Mouse (Mus musculus) layer of hippocampus, adult 8-10 months (tissue): ENCODE measurements around the gene Lexm. TPM values are rescaled to one million over a fixed set of nuclear protein-coding genes. Genes with fewer than 3 reads are reported as not detected.
A peak's percentile ranks its signal among the peaks of the same experiment; 100 is the strongest.

ENCODE experiments used
- DNase-seq, 2 experiments: peaks; one replicate each; pipeline ENCODE4 v3.0.0; 2022; ENCODE audit warnings: low spot score in 2 of 2
- total RNA-seq, 4 experiments: library from RNA; stranded (reverse); gene quantifications; 2 replicates each; pipeline ENCODE4 v1.2.4; 2022

The Lexm gene
- not detected for total RNA-seq

DNA sequence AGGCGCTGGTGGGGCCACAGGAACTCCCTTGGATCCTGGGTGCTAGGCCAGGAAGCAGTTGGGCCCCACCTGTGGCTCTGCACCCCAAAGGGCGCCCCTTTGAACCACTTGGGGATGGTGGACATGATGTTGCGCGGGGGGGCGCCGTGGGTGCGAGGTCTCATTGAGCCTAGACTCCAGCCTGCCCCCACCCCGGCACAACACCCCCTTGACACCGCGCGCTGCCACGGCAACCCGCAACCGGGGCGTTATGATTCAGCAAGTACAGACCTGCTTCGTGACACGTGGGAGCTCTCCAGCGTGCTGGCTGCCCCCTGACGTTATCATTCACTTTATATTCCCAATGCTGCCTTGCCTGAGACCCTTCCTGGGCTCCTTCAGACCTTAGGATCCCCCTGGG lies at the start of gene Lexm:
Lexm (minus strand) TSS at position 186 of the 400 bp plus-strand sequence.
- no peak for DNase-seq

DNA sequence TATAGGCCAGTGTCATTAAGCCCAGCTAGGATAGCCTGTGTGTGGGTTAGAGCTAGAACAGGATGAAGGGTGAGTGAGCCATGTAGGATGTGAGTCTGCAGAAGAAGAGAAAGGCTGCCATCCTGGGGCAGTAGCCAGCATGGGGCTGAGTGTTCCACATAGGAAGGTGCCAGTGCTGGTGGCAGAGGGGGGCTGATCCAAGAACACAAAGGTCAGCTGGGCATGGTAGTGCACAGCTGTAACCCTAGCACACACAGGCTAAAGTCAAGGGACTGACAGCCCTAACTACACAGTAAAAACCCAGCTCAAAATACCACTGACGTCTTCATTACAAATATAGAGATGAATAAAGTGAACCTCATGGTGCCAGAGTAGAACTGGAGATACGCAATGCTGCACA lies 49.5 kb upstream of the Lexm start:
- no peak for DNase-seq

DNA sequence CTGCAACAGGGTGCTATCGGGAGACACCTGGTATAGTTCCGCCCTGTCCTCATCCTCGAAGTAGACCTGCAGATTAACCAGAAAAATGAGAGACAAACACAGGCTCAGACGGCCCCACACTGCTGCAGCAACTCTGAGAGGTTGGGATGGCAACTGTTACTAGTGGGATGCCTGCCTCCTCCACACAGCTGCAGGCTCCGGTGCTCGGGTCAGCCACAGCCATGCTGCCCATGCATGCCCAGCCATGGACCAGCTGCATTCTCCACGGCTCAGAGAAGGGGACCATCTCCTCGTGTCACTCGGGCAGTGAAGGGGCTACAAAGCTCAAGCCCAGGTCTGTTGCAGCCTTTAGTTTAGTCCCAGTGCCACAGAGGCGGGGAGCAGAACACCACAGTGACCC lies 48.6 kb upstream of the Lexm start:
- DNase-seq, result no peak

DNA sequence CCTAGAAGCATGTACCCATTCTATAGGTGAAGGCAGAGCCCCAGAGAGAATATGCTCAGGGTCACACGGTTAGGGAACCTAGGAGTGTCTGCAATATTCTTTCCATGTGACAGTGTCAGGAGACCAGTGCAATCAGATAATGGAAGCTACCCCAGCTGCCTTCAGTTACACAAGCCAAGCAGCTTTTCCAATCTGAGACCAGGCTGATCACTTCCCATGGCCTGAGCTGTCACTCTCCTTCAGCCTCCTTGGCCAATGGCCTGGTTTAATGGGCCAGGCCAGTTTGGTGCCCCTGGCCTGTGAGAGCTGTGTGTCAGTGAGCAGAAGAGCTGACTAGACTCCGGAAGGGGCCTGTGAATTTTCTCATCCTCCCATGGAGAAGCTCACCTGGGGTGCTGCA lies 48.2 kb upstream of the Lexm start:
- no peak for DNase-seq

DNA sequence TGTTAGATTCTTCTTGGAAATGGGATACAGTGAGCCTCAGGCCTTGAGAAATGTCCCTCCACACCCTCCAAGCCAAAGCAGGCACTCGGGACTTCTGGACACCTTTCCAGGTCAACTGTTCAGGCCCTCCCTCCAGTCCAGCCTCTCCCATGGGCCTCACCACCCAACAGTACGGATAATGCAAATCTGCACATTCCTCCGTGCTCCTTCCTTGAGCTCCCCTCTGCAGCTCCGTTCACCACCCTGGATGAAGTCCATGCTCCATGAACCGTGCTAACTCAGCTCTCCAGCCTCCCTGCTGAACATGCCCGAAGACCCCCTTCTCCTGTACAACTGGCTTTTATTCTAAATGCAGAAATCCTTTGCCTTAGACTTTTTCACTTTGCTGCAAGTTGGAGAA lies 47.7 kb upstream of the Lexm start:
- no peak for DNase-seq

DNA sequence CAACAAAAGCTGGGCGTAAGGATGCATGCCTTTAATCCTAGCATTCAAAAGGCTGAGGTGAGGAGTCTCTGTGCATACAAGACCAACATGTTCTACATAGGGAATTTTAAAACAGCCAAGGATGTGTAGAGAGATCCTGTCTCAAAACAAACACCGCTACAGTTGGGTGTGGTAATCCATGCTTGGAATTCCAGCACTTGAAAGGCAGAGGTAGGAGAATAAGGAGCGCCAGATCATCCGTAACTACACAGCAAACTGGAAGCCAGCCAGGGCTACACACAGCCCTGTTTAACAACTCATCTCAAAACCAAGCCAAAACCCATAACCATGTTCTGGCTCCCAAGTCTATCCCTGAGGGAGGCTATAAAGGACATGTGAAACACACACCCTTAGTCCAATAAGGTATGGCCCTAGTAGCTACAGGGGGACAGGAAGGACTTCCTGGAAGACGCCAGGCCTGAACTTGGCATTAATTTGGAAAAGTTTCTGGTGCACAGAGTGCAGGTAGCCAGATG lies 47.0 kb upstream of the Lexm start:
- DNase-seq, result no peak

DNA sequence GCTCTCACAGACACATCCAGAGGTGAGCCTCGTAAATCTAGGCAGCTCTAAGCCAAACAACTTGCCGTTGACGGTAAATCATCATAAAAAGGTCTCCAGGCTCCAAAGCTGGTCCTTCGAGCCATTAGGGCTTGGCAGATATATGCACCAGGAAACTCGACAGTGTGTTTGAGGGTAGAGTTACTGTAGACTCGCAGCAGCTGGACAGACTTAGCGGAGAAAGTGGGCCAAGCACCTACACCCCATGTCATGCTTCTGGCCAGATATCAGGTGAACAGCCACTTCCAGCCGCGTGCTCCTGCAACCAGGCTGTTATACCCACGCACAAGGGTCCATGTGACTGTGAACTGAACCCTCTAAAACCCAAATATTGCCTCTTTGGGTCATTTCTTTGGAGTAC lies 38.6 kb upstream of the Lexm start:
- DNase-seq, result no peak

DNA sequence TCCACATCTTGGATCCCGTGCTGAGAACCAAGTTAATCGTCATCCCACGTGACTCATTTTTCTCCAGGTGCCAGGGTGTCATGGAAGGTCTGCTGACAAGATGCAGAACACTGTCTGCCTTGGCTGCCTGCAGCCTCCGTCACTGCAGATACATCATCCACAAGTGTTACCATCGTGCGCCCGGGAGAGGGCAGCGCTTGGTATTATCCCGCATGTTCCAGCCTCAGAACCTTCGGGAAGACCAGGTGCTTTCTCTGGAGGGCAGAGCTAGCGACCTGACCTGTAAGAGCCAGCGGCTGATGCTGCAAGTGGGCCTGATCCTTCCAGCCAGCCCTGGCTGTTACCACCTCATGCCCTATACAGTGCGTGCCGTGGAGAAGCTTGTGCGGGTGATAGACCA lies 36.0 kb upstream of the Lexm start:
- no peak for DNase-seq

DNA sequence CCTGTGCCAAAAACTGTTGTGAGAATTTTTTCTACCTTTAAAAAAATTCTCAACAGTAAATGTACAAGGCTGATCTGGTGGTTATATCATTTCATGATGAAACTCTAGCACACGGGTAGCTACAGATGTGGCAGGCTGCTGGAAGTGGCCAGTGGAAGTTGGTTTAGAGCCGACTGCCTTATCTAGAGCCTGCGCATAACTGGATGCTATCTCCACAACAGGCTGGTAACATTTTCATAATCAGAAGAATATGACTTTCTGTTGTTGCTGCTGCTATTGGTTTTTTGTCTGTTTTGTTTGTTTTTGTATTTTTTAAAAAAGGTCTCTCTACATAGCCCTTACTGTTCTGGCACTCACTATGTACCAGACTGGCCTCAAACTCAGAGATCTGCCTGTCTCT lies 35.5 kb upstream of the Lexm start:
- DNase-seq, result no peak

DNA sequence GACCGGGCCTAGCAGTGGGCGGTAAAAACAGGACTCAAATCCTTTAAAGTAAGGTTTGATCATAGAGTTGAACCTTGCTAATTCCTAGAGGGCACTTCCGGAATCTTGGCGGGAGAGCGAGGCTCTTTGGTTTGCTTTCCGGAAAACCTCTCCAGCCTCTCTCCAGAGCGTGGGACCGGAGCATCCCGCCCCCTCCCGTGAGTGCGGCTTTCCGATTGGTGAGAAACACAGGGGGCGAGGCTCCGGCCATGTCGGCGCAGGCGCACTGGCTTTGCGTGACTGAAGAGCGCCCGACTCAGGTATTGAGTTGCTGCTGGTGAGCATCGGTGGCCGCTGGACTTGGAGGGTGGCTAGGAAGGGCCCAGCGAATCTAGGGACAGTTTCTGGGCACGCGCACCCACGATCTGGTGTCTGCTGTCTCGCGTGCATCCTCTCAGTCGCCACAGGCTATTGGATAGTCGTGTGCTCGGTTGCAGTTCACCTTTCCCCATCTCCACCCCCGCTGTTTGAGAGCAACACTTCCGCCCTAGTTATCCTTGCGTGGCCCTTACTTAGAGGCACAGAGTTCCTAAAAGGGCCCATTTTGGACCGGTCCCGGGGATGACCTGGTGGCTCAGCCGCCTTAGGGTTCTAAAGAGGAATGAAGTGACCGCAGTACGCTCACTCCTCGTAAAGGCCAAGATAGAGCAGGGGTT lies 33.9 kb upstream of the Lexm start, which contains the start of gene Pars2:
Pars2 (plus strand) TSS at position 237 of the 695 bp plus-strand sequence.
- DNase-seq, result peak; percentile 96 to 97

DNA sequence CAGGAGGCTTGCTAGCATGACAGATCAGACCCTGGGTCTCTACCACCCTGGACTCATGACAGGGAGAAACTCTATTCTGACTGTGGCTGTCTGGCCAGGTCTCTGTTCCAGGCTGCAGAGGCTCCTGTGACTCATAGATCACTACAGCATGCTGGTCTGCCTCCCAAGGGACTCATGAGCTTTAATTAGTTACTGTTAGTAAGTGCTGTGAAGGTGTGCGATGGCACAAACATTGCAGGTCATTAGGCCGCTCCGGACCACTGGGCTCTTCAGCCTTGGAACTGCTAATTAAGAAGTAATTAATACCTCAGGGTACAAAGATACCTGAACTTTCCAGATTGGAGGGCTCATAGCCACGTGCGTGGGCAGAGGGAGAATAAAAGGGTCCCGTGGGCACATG lies 30.1 kb upstream of the Lexm start:
- DNase-seq, result no peak

DNA sequence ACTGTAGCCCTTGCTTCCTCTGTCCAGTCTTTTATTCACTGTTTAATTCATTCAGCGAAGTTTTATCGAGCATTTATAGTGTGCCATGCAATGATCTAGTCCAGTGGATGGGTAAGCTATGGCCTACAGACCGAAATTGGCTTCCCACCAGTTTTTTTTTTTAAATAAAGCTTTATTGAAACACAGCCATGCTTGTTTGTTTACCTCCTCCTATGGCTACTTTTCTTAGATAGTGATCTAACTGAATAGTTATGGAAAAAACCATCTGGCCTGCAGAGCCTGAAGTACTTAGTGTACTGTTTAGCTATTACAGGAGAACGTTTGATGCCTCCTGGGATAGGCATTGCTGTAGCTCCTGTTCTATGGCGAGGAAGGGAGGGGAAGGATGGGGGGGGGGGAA lies 28.8 kb upstream of the Lexm start:
- no peak for DNase-seq

DNA sequence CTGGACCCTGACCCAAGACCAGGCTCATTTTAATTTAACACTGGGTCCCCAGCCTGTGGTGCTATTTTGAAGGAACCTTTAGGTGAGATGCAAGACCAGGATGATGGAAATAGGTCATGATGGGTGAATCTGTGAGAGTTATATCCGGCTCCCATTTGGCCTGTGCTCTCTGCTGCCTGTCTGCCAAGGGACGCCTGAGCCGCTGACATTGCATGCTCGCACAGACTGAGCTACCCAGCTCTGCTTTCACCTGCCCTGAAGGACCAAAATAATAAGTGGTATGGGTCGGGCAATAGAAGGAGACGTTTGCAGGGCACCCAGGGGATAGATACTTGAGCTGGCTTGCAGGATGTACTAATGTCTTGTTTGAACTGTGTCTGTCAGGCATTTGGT lies 27.2 kb upstream of the Lexm start:
- DNase-seq, result no peak

DNA sequence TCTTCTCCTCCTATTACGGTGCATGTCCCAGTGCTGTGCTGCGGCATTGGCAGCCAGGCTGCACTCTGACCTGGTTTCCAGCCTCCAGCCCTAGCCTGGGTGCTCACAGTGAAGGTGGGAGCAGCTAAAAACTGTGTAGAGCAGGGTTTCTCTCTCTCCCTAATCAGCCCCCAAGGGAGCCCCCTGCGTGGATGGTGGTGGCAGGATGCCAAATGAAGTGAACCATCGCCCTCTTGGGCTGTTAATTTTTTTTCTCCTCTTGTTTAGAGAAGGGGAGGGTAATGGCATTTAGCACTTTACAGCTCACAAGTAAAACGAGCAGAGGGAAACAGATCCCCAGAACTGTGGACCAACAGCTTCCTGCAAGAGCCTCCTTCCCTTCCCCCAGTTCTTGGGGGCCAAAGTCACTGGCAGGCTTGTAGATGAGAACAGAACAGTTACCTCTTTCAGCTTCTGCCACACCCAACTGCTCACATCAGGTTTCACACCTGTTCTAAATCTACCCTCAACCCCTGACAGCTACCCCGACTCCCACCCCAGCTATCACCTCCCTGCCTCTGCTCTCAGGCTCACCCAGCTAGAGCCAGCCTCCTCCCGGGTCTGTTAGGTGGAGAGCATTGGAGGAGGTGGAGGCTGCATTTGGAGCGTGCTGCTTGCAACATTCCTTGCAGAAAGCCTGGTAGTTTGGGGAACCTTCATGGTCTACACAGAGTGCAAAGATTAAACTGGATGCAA lies 26.6 kb upstream of the Lexm start:
- DNase-seq, result no peak

DNA sequence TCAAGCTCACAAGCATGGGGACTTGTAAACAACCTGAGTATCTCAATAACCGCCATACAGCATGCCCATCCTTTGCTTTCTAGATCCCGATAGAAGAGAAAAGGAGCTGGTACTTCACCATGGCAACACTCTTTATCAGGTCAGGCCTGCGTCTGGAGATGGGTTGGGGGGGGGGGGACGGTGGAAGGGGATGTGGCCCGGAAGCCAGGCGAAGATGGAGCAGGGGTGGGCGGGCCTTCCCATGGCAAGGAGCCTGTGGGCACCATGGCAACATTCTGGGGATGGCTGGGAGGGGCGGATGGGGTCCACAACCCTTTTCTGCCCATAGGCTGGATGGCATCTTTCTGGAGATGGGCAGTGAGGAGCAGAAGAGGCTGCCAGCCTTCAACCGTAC lies 17.0 kb upstream of the Lexm start:
- DNase-seq, result no peak

DNA sequence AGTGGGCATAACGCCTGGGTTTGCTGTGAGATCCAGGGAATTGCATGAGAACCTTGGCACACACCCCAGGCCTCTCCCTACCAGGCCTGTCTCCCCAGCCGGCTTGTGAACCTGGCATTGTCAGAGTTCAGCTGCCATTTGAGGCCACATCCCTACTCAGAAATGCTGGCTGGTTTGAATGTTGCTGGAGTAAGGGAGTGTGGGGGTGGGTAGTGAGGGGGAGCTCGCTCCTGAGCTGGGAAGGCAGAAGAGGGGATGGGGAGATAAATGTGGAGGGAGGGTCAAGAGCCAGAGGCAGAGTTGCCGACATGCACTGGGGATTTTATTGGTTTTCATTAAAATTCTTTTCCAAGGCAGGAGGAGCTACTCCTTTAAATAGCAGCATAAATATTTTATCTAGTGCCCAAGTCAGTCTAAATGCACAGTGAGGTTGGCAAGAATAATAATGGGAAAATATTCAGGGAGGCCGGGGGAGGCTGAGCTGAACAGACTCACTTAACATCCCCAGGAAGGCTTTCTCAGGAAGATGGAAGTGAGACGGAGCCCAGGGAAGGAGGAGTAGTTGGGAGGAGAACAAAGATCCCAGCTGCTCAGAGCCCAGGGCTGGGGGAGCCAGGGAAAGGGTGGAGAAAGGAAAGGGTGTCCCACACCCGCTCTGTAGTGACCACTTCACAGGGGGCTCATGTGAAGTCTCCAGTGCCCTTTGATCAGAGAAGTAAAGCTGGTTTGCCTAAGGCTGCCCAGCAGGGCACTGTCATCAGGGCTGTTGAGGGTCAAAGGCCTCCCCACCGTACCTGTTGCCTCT lies 16.4 kb upstream of the Lexm start:
- no peak for DNase-seq

DNA sequence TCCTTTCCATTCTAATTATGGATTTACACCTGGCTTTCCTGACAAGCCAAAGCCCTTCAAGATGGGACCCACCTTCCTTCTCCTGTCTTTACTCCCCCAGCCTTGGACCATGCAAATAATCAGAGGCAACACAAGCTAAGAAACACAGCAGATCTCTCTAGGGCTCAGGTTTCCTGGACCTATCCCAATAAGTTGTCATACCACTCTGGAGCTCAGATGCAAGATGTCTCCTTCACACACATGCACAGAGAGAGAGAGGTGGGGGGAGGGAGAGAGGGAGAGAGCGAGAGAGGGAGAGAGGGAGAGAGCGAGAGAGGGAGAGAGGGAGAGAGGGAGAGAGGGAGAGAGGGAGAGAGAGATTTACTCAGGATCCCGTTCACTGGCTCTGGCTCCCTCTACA lies 15.3 kb upstream of the Lexm start:
- no peak for DNase-seq

DNA sequence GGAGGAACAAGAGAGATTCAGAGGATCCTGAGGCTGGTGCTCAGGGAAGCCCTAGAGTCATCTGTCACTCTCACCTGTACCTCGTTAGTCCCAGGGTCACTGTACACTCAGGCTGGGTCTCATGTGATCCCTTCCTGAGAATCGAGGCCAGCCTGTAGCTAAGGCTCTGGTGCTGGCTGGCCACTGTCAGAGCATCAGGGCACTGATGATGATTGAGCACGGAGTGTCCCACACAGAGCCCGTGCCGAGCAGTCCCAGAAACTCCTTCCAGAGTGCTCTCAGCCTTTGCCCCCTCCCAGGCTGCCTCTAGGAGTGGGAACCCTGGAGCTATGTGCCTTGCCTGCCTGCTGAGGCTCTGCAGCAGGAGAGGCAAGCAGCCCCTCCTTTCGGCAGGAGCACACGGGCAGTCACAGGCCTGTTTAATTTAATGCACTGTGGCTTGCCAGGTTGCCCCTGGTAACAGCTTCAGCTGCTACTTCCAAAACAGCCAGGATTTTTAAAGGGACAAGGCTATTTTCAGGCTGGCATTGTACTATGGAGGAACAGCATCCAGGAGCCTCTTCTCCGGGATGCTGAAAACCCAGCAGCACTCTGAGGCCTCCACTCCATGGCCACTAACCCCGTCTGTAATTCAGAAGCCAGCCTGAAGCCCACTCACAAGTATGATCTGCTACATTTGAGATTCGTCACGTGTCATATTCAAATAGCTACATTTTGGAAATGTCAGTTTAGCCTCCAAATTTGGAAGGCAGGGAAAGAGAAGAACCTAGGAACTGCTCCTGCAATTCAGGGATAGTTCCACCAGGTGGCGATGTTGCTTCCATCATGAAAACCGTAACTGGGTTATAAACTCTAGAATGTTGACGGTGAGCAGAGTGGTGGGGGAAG lies 13.5 kb upstream of the Lexm start:
- peak; percentile 90 to 96 for DNase-seq

DNA sequence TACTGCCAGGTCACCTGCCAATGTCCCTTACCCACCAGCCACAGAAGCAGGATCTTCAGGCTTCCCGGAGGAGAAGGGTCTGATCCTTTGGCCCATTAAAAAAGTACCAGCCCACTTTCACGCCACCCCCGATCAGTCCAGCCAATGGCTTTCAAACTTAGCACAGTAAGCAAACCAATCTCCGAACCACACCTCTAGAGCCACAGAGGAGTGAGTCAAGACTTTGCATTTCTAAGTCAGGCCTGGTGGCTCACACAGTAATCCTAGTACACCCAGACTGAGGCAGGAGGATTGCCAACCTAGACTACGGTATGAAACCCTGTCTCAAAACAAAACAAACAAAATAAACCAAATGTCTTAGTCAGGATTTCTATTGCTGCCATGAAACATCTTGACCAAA lies 12.3 kb upstream of the Lexm start:
- DNase-seq, result no peak

DNA sequence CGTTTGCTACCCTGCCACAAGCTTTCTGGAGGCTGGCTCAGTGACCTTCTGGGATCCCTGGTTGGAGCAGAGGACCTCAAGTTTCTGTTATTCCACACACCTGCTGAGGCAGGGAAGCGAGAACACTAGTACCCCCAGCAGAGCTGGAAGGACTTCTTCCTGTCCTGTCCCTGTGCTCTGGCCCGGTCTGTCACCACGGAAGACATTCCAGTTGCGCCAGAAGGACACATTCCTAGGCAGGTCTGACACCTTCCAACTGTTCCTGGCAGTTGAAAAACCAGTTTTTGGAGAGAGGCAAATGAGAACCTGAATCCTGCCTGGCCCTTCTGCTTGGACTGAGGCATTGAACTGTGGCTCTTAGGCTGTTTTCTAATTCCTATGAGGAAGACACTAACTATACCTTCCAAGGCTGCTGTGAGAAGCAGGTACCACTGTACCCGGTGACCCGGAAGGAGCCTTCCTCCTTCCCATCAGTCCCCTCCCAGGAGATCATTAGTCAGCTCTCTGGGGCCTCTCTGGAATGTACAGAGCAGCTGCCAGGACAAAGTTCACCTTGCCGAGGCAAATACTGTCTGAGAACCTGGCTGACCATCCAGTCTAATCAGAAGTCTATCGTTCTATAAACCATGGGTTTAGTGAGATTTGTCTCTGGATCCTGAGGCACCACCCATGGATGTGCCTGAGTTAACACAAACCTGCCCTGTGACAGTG lies 11.8 kb upstream of the Lexm start:
- no peak for DNase-seq

DNA sequence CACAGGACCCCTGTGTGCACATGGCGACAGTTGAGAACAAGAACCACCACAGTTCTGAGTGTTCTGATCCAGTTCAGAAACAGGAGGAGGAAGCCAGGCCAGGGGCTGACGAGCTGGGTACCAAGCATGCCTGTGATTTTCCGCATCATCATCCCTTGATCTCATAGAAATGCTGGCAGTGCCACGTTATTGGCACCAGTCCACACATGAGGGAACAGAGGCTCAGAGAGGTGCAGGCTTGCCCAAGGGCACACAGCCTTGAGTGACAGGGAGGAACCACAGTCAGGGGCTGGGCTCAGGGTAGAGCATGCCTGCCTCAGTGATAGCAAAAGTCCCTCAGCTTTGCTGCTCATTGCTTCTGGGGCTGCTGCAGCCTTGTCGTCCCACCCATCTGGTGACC lies 10.8 kb upstream of the Lexm start:
- no peak for DNase-seq
